Mouse (Mus musculus) ovary, adult 10 weeks (tissue): ENCODE data around the gene Arhgef19. TPM values are rescaled to one million over a fixed set of nuclear protein-coding genes. Genes with fewer than 3 reads are reported as not detected.

Experiments
- polyA plus RNA-seq: library from polyadenylated mRNA; stranded (reverse); fragments of 350-450 nt; fragmentation: Illumina TruSeq; extraction: RNeasy Lipid Tissue Mini Kit (QIAGEN cat#74804); gene quantifications from one replicate; pipeline ENCODE4 v1.2.3, GENCODE M21; 2014

Gene Arhgef19
- polyA plus RNA-seq: 0.11 TPM

DNA sequence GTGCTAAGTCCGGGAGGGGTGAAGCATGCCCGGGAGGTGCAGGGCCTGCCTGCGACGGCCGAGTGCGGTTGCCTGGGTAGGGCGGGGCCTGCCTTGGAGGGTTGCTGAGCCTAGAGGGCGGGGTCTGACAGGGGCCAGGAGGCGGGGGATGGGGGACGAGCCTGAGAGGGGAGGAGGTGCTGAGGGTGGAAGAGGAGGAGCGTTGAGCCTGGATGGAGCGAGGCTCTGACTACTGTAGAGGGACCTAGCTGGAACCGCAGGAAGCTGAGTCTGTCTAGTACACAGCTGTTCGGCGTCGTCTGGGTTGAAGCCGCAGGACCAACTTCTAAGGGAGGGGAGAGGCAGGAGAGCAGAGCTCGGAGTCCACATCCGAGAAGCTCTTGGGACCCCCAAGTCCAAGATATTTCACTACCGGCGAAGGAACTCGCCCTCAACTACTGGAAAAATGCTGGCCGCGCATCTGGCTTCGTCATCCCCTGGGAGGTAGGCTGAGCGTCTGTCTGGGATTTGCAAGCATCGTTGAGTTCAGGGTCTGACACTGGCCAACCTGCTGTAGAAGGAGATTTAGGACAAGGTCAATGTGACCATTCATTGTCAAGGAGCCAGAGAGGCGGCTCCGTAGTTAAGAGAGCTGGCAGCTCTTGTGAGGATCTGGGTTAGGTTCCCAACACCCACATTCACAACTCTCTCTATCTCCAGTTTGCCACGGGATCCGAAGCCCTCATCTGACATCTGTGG lies at the start of gene Arhgef19:
Gene Arhgef19 (plus strand): TSS at position 112 of the 738 bp plus-strand sequence.

DNA sequence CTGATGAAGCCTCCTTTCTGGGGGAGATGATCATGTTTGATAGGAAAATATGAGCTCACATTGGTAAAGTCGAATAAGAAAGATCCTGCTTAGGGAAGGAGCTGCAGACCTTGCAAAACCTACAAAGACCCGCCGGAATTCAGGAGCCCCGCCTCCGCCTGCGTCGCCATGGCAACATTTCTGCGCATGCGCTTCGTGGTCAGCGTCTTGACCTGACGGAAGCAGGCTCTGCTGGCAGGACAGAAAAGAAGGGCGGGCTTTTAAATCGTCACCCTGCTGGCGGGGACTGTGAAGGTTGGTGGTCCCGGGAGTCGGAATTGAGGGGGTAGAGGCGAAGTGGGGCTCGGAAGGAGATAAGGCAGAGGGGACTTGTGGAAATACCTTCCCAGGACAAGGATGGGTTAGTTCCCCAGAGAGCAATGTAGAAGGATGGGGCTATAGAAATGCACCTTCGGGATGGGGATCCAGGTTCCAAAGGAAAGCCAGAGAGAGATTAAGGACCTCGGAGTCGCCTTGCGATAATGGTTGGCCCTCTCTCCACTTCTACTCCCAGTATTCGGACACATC lies 25.4 kb upstream of the Arhgef19 start, which contains the start of gene Rsg1:
Gene Rsg1 (plus strand): TSS at position 187 of the 567 bp plus-strand sequence.

DNA sequence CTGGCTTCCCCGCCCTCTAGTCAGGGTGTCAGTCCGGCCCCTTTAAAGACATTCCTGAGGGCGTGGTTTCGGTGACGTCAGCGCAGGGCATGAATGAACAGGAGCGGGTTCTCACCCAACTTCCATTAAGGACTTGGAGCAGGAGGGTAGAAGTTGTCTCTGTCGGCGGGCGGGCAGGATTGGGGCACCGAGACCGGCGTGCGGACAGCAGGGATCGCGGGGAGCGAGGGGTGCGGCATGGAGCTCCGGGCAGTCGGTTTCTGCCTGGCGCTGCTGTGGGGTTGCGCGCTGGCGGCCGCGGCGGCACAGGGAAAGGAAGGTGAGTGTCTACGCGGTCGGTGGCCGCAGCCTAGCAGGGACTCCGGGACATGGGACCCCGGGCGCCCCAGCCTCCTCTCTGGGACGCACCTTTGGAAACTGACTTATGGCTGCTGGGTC lies 61.8 kb downstream of the Arhgef19 start, which contains the start of gene Epha2:
Gene Epha2 (plus strand): TSS at position 125 of the 438 bp plus-strand sequence.

Other genes starting within 250 kb of the Arhgef19 start
- not detected for gene Mfap2, start 229.1 kb upstream of the Arhgef19 start, polyA plus RNA-seq
- 0.88 TPM for gene Crocc, start 178.9 kb upstream of the Arhgef19 start, polyA plus RNA-seq
- 5.8 TPM for gene Necap2, start 161.1 kb upstream of the Arhgef19 start, polyA plus RNA-seq
- gene Spata21, start 151.2 kb upstream of the Arhgef19 start, polyA plus RNA-seq: not detected
- gene Szrd1, start 99.7 kb upstream of the Arhgef19 start, polyA plus RNA-seq: 27.7 TPM
- 6.7 TPM for gene Fbxo42, start 91.6 kb upstream of the Arhgef19 start, polyA plus RNA-seq
- not detected for gene Rsg1, start 25.5 kb upstream of the Arhgef19 start, polyA plus RNA-seq
- gene Epha2, start 61.7 kb downstream of the Arhgef19 start, polyA plus RNA-seq: not detected
- gene Fam131c, start 128.7 kb downstream of the Arhgef19 start, polyA plus RNA-seq: not detected
- not detected for gene Clcnka, start 159.2 kb downstream of the Arhgef19 start, polyA plus RNA-seq
- gene Clcnkb, start 176.5 kb downstream of the Arhgef19 start, polyA plus RNA-seq: not detected
- gene Hspb7, start 181.3 kb downstream of the Arhgef19 start, polyA plus RNA-seq: 0.57 TPM
- not detected for gene Srarp, start 196.6 kb downstream of the Arhgef19 start, polyA plus RNA-seq
- not detected for gene Zbtb17, start 205.2 kb downstream of the Arhgef19 start, polyA plus RNA-seq